Mouse (Mus musculus): Measurements from ENCODE around the gene Pzp.

Pzp gene

DNA sequence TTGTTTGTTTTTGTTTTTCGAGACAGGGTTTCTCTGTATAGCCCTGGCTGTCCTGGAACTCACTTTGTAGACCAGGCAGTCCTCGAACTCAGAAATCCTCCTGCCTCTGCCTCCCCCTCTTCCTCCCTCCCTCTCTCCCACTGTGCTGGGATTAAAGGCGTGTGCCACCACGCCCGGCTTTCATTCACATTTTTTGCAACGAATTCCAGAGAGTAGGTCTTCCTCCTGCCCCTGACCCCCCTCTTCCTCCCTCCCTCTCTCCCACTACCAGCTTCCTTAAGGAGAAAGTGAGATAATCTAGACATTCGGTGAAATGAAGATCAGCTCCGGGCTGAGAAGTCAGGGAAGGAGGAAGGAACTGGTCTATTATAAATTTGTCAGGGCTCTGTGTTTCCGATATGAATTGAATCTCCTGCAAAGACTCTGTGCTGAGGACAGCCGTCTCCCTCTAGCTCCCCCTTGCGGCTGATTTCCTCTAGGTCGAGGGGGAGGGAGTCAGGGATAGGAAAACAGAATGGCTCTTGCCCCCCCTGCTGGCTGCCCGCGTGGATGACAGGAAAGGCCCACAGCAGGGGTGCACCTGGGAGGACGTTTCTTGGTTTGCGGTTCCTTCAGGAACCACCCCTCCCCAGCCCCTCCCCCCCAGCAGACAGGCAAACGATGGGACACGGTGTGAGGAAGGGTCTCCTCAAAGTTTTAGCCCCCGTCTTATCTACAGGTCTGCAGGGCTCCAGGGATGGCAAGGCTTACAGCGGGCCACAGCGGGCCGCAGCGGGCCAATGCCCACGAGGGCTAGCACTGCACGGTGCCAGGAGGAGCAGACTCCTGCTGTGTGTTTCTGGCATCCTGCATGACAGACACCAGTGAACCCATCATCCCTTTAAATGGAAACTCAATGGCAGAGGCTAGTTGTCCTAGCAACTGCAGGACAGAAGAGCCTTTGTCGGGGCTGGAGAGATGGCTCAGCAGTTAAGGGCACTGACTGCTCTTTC, 46.8 kb downstream of the Pzp start:
- peak; percentile 84 for DNase-seq (ENCODE audit: low read depth, low spot score)

DNA sequence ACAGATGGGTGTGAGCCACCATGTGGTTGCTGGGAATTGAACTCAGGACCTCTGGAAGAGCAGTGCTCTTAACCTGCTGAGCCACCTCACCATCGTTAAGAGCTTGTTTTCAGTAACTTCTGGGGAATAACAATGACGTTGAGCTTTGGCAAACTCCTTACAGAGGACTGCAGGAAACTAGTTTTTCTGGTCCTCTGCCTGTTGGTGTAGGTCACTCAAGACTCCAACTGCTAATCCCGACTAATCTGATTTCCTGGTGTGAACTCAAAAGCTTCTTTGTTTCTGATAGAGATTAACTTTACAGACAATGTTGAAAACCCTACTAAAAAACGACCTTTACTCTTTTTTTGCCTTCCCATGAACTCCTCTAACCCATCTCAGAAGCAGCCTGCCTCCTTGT, 49.0 kb downstream of the Pzp start:
- no peak for DNase-seq (ENCODE audit: low read depth, low spot score)

DNA sequence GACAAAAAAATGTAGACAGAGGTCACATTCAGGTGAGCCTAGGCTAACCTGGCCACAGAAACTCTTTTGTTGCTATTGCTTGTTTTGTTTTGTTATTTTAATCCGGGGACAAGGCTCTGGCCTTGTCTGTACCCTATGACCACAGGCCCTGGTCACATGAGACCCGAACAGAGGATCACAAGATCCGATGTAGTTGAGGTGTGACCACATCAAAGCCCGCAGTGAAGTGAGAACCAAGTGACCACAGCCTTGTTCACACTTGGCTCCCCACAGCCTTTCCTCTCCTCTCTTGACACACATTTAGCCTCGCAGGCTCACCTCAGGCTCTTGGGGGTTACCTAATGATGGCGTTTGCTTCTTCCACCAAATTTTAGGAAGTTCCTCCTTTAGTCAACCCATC, 52.4 kb downstream of the Pzp start:
- no peak for DNase-seq (ENCODE audit: low read depth, low spot score)

GRCm38 (mm10) chr6:128469451-128469850, 57.1 kb downstream of the Pzp start:
- DNase-seq (ENCODE audit: low read depth, low spot score), result no peak

DNA sequence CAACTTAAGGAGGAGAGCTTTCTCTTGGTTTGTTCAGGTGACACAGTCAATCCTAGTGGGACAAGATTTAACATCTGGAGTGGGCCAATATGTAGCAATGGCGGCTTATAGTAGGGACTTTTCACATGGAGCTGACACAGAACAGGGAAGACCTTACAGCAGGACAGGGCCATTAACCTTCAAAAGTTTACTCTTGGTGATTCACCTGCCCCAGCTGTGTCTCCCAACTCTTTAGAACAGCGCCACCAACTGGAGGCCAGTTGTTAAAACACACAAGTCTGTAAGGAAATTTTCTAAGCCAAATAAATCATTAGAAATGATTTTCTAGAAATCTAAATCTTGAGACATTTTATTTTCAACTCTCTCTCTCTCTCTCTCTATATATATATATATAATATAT, 59.2 kb downstream of the Pzp start:
- DNase-seq (ENCODE audit: low read depth, low spot score), result no peak

GRCm38 (mm10) chr6:128466563-128466962, 60.0 kb downstream of the Pzp start:
- DNase-seq (ENCODE audit: low read depth, low spot score), result no peak

DNA sequence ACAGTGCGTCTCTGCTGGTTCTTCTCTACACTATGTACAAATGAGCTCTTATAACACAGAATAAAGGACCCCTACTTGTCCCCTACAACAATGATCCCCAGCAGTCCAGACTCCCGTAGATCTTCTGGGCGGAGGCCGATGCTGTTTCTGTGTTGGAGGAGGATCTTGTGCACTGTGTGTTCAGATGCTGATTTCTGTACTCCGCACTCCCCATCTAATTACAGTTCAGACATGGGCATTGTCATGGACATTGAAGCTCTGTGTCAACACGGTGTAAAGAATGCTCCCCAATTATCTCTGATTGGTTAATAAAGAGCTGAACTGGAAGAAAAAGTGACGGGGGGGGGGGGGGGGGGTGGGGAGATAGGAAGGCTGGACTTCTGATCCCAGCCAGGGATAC, 60.5 kb downstream of the Pzp start:
- DNase-seq (ENCODE audit: low read depth, low spot score), result no peak

GRCm38 (mm10) chr6:128464996-128465395, 61.5 kb downstream of the Pzp start:
- no peak for DNase-seq (ENCODE audit: low read depth, low spot score)

DNA sequence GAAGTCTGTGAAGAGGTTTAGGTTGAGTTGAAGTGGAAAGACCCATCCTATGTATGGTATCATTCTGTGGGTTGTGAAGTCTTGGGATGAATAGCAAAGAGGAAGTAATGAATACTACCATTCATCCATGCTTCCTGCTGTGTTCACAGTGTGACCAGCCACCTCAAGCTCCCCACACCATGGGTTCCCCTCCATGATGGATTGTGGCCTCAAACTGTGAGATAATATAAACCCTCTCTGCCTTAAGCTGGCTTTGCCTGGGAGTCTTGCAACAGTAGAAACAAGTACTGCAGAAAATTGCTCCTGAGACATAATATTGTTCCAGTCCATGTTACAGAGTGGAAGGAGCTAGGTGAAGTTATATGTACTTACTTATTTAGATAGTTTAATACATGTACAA, 64.9 kb downstream of the Pzp start:
- no peak for DNase-seq (ENCODE audit: low read depth, low spot score)

DNA sequence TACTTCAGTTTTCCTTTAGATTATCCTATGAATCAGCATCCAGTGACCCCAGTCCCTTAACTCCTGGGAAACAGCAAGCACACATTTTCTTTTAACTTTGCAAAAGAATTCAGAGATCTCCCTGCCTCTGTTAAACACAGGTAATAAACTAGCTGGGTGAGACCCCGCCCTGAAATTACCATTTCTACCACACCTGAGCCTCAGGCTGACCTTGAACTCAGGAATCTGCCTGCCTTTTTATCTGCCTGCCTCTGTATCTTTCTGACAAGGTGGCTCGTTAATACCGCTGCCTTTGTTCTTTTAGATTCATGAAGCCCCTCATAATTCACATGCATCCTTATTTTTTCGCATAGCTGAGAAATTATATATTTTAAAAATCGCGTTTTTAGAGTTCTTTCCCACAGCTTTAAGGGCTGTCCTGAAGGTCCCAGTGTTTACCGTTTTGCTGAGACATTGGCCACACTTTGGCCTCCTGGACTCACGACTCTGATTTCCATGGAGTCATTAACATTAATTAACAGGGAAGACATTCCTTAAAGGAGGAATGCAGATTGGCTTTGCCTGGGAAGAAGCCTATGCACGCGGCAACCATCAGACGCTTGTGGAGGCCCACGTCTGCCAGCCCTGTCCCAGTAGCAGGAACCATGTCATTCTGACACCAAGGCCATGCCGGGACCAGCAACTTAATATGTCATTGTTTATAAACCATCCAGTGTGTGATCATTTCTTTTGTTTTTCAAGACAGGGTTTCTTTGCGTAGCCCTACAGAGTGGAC, 65.6 kb downstream of the Pzp start:
- DNase-seq (ENCODE audit: low read depth, low spot score), result no peak

DNA sequence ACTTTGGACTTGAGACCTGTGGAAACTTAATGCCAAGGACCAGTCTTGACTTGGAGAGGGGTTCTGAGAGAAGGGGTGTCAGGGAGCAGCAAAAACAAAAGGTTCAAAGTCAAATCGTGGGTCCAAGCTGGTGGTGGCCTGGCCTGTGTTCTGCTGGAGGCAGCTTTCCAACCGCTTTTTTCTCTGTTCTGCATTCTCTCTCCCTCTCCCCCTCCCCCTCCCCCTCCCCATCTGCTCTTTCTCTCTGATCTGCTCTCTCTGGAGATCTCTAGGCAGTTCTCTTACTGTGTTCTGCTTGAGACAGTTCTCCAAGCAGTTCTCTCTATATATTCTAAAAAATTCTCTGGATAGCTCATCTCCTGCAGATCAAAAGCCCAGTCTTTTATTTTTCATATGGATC, 66.2 kb downstream of the Pzp start:
- no peak for DNase-seq (ENCODE audit: low read depth, low spot score)

GRCm38 (mm10) chr6:128457186-128457585, 69.3 kb downstream of the Pzp start:
- DNase-seq (ENCODE audit: low read depth, low spot score), result no peak

- no peak for DNase-seq (ENCODE audit: low read depth, low spot score)
These were observed 70.5 kb downstream of the Pzp start for GRCm38 (mm10) chr6:128455835-128456605.

- DNase-seq (ENCODE audit: low read depth, low spot score), result no peak
These were observed 79.5 kb downstream of the Pzp start for GRCm38 (mm10) chr6:128447063-128447462.

DNA sequence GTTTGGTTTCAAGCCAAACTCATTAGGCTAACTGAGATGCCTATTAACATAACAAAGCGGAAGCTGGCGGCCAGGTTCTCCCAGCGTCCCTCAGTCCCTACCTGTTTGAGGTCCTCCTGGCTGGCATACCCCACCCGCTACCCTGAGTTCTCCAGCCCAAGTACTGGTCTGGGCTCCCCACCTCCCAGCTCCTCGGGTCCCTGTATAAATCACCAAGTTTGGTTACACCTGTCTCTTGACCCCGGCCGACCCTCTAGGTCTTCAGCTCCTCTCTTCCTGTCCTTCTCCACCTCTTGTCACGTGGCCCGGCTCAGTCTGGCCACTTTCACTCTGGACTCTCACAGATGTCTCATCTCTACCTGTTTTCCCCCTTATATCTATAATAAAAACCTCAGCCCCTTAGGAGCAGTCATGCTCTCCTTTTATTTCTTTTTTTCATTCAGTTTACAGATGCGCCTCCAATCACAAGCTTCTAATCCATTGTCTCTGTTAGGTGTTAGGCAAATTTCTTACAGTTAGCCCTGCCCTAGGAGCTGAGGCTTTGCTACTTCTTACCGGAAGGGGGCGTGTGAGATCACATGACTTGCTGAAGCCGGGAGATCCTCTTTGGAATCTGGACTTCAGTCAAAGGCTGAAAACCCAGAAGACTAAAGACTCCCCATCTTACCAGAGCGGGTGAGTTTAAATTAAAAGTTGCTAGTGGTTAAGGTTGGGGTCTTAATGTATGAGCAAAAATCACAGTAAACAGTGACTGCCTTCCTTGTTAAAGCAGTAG, 80.6 kb downstream of the Pzp start:
- no peak for DNase-seq (ENCODE audit: low read depth, low spot score)

- DNase-seq (ENCODE audit: low read depth, low spot score), result no peak
These were observed 86.3 kb downstream of the Pzp start for GRCm38 (mm10) chr6:128440238-128440637.

- no peak for DNase-seq (ENCODE audit: low read depth, low spot score)
These were observed 87.6 kb downstream of the Pzp start for GRCm38 (mm10) chr6:128438871-128439341.

DNA sequence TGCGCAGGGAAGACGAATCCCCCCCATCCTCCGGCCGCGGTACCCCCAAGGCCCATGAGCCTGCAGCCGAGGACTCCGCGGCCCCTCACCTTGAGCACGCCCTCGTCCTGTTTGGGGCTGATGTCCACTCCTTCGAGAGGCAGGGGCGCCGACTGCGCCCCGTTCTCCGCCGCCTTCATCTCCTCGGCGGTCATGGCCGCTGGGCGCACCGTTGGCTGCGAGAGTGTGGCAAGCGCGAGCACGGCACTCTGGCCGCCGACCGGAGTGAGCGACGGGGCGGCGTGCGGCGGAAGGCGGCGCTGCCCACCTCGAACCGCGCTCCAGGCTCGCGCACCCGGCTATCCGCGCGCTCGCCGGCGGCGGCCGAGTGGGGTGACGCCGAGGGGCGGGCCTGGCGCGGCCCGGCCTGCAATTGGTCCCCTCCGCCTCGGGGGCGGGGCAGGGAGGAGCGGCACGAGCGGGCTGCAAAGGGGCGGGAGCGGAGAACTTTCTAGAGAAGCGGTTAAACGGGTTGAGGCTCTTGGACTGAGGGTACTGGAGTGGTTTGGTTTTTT, 88.1 kb downstream of the Pzp start, which contains the start of gene Fkbp4:
Fkbp4 (minus strand) TSS at position 361 of the 554 bp plus-strand sequence.
- DNase-seq (ENCODE audit: low read depth, low spot score), result peak; percentile 74

- DNase-seq (ENCODE audit: low read depth, low spot score), result no peak
These were observed 88.7 kb downstream of the Pzp start for GRCm38 (mm10) chr6:128437731-128438316.

GRCm38 (mm10) chr6:128437288-128437687, 89.2 kb downstream of the Pzp start:
- no peak for DNase-seq (ENCODE audit: low read depth, low spot score)

Measured in telencephalon, adult 2 months (tissue).